Mouse (Mus musculus): ENCODE data around the gene Ppm1h.

GRCm38 (mm10) chr10:122842014-122842413, 163.5 kb downstream of the Ppm1h start:
- TF ChIP-seq USF1 (IDR thresholded peaks at IDR 0.05; ENCODE audit: low read depth), result no peak
- TF ChIP-seq POLR2AphosphoS2 (IDR thresholded peaks at IDR 0.05; ENCODE audit: insufficient read length, low read depth), result no peak
- no peak for TF ChIP-seq POLR2A (IDR thresholded peaks at IDR 0.05; ENCODE audit: insufficient read length, low read depth)
- no peak for TF ChIP-seq REST (IDR thresholded peaks at IDR 0.05; ENCODE audit: insufficient read depth, insufficient read length)
- TF ChIP-seq CEBPB (IDR thresholded peaks at IDR 0.05; ENCODE audit: insufficient read depth, poor library complexity, severe bottlenecking), result no peak
- no peak for TF ChIP-seq TCF12 (IDR thresholded peaks at IDR 0.05; ENCODE audit: insufficient read depth, poor library complexity, severe bottlenecking)

Measured in myocyte (in vitro differentiated cells).